Mouse (Mus musculus): ENCODE measurements around the gene Nipal3.

DNA sequence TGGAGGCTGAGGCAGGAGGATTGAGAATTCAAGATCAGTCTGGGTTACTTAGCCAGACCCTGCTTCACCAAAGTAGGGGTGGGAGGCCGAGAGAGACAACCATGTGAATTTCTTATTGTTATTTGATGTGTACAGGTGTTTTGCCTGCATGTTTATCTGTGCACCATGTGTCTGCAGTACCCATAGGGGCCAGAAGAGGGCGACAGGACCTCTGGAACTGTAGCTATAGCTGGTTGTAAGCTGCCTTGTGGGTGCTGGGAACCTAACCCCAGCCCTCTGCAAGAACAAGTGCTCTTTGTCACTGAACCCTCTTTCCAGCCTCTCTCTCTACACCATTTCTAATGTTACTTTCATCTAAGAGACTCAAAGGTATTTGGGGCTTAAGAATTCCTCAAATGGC, 35.4 kb upstream of the Nipal3 start:
- TF ChIP-seq CHD1 (IDR thresholded peaks at IDR 0.05; ENCODE audit: low read depth, low read length), result no peak
- no peak for TF ChIP-seq POLR2A (IDR thresholded peaks at IDR 0.05; ENCODE audit: low read depth, low read length)
- TF ChIP-seq EP300 (IDR thresholded peaks at IDR 0.05; ENCODE audit: low read length), result no peak
- TF ChIP-seq CTCF (conservative IDR thresholded peaks at IDR 0.05 in 1 of 2, IDR thresholded peaks at IDR 0.05 in 1 of 2; ENCODE audit: low read depth in 2 of 2, low read length in 2 of 2), result no peak
- no peak for TF ChIP-seq MYC (IDR thresholded peaks at IDR 0.05; ENCODE audit: low read depth, low read length)

Data from CH12.LX (cell line).